Mouse (Mus musculus) G1E (cell line): ENCODE data around the gene Zfp507.

Experiments
- CTCF ChIP-seq: IDR thresholded peaks from 2 replicates; pipeline ENCODE4 v1.5.1; 2012; ENCODE audit warnings: low read depth, low read length, inconsistent platforms, mixed read lengths
- GATA1 ChIP-seq: IDR thresholded peaks from 2 replicates; pipeline ENCODE4 v1.6.1; 2012; ENCODE audit warnings: borderline replicate concordance, low read length, inconsistent platforms, mixed read lengths
- POLR2AphosphoS5 ChIP-seq: IDR thresholded peaks from 2 replicates; pipeline ENCODE4 v1.6.1; 2012; ENCODE audit warnings: low read depth, low read length, inconsistent platforms; ENCODE audit not compliant: insufficient replicate concordance
- TAL1 ChIP-seq: conservative IDR thresholded peaks from 2 replicates; pipeline ENCODE4 v1.6.1; 2012; ENCODE audit warnings: low read depth, low read length, inconsistent platforms, mixed read lengths

DNA sequence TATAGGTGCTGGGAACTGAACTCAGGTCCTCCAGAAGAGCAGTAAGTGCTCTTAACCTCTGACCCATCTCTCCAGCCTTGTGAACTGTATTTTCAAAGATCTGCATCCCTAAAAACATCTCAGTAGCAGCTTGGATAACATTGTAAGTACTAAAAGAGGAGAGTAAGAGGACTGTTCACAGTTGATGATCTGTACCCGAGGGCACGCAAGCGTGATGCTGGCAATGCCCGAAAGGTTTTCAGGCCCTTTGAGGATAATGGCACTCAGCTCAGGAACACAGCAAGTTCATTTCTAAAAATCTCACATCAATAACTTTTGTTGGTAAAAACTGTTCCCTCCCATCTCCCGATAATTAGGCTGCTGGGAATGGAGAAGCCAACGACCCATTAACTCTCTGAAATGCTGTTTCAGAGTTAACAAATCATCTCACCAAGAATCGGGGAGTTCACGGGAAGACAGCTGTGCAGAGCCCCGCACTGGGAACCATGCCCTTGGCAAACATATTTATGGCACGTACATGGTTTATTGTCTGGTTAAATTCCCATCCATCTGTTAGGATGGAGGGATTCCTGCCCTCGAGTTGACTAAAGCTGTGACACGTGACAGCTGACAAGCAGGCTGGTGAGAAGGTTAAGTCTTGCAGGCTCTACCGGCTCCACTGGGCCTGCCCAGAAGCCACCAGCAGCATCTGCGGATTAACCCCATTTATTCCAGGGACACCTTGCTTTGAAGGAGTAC is 69.3 kb downstream of the Zfp507 start:
- TF ChIP-seq CTCF, result no peak
- no peak for TF ChIP-seq GATA1
- TF ChIP-seq POLR2AphosphoS5, result no peak
- TF ChIP-seq TAL1, result no peak
